Mouse (Mus musculus) heart, adult 2 months (tissue): Measurements from ENCODE around the gene Atg16l2. TPM values are rescaled to one million over a fixed set of nuclear protein-coding genes. Genes with fewer than 3 reads are reported as not detected.
A peak's percentile ranks its signal among the peaks of the same experiment; 100 is the strongest.

Source experiments
- DNase-seq, 2 experiments: peaks; one replicate each; pipeline ENCODE4 v3.0.0; 2021
- H3K27ac ChIP-seq: fragments of 200-600 bp; 2 replicates; pipeline ENCODE4 v1.8.1; 2022
- H3K27me3 ChIP-seq: fragments of 200-500 bp; 2 replicates; pipeline ENCODE4 v1.6.1; 2012; ENCODE audit warnings: mild to moderate bottlenecking, low read length, inconsistent platforms, mixed read lengths; ENCODE audit not compliant: control insufficient read depth, insufficient read depth
- H3K36me3 ChIP-seq: fragments of 200-500 bp; 2 replicates; pipeline ENCODE4 v1.6.1; 2012; ENCODE audit warnings: low read length, inconsistent platforms; ENCODE audit not compliant: control insufficient read depth, insufficient read depth
- H3K4me1 ChIP-seq: fragments of 200-500 bp; 2 replicates; pipeline ENCODE4 v1.6.1; 2011; ENCODE audit warnings: low read length; ENCODE audit not compliant: control insufficient read depth, insufficient read depth
- H3K4me3 ChIP-seq: fragments of 200-600 bp; 2 replicates; pipeline ENCODE4 v1.8.1; 2022
- H3K79me2 ChIP-seq: fragments of 200-500 bp; replicated peaks from 2 replicates; pipeline ENCODE4 v1.6.1; 2012; ENCODE audit warnings: mild to moderate bottlenecking, inconsistent platforms, low read length, moderate library complexity, mixed read lengths; ENCODE audit not compliant: control insufficient read depth, insufficient read depth
- H3K9ac ChIP-seq: fragments of 200-500 bp; 2 replicates; pipeline ENCODE4 v1.6.1; 2012; ENCODE audit warnings: low read depth, mild to moderate bottlenecking, control low read depth, inconsistent platforms, low read length, mixed read lengths
- CTCF ChIP-seq: fragments of 200-600 bp; IDR thresholded peaks from 2 replicates; pipeline ENCODE4 v1.8.1; 2022; ENCODE audit warnings: antibody characterized with exemption, mild to moderate bottlenecking, moderate library complexity
- EP300 ChIP-seq: fragments of 200-500 bp; IDR thresholded peaks from 2 replicates; pipeline ENCODE4 v1.6.1; 2011; ENCODE audit warnings: low read depth, low read length, control low read depth; ENCODE audit not compliant: insufficient read depth
- POLR2A ChIP-seq: fragments of 200-500 bp; IDR thresholded peaks from 2 replicates; pipeline ENCODE4 v1.6.1; 2011; ENCODE audit warnings: mild to moderate bottlenecking, low read depth, low read length, control low read depth; ENCODE audit not compliant: insufficient read depth
- WGBS: fragments of 180-500 bp; shearing (Covaris S2); methylation state at CpG from one replicate; pipeline ENCODE4 v1.1.7; 2018; 5-methylcytosine and 5-hydroxymethylcytosine counted together
- intact Hi-C: fragments of 180-260 bp; cut with DNase I; formaldehyde crosslinking; loops from one replicate; pipeline ENCODE4 v1.15.1; 2025
- polyA plus RNA-seq: library from polyadenylated mRNA; depleted of rRNA; stranded (reverse); fragments of >200 nt; gene quantifications from 2 replicates; pipeline ENCODE4 v1.2.3, GENCODE M21; 2012
- total RNA-seq, 2 experiments: library from RNA; stranded (reverse); gene quantifications; 2 replicates each; pipeline ENCODE4 v1.2.3; 2021

Atg16l2 gene
- total and polyA plus RNA-seq, 3 experiments: 7.8 to 22.8 (median 8.9) TPM

GRCm38 (mm10) chr7:101330841-101331173, 28.8 kb upstream of the Atg16l2 start:
- Histone ChIP-seq H3K27me3 (no peaks in the 10 kb centered on the region), H3K36me3 (no peaks in the 10 kb centered on the region), H3K4me3 (no peak overlapping the region), H3K4me1 (peaks cover 3% of the 10 kb centered on the region; the same call in 1 of the 2 replicates), H3K79me2 (no peaks in the 10 kb centered on the region), H3K27ac (no peak overlapping the region), H3K9ac (no peak overlapping the region)
- DNase-seq: no peak
- intact Hi-C loops: no loop called here
- TF ChIP-seq CTCF: no peak
- no peak for TF ChIP-seq POLR2A
- no peak for TF ChIP-seq EP300
- WGBS: 82% methylated on average over 4 of the region's 4 CpGs

GRCm38 (mm10) chr7:101330074-101330840, 28.2 kb upstream of the Atg16l2 start:
- no peak for DNase-seq
- WGBS: 73% methylated on average over 10 of the region's 10 CpGs
- intact Hi-C loops: no loop called here
- Histone ChIP-seq H3K27me3 (no peaks in the 10 kb centered on the region), H3K4me3 (no peak overlapping the region), H3K27ac (no peak overlapping the region), H3K9ac (no peak overlapping the region), H3K4me1 (peaks cover 3% of the 10 kb centered on the region; the same call in 1 of the 2 replicates), H3K36me3 (no peaks in the 10 kb centered on the region), H3K79me2 (no peaks in the 10 kb centered on the region)
- TF ChIP-seq POLR2A (no peak), CTCF (no peak), EP300 (no peak)

GRCm38 (mm10) chr7:101329606-101330005, 27.6 kb upstream of the Atg16l2 start:
- H3K27ac ChIP-seq: no peak overlapping the region
- H3K4me3 ChIP-seq: no peak overlapping the region
- DNase-seq: no peak
- TF ChIP-seq CTCF (no peak), EP300 (no peak), POLR2A (no peak)
- 85% methylated on average over 4 of the region's 4 CpGs for WGBS
- intact Hi-C loops: no loop called here
- H3K36me3 ChIP-seq: no peaks in the 10 kb centered on the region
- no peak overlapping the region for H3K9ac ChIP-seq
- H3K79me2 ChIP-seq: no peaks in the 10 kb centered on the region
- peaks cover 3% of the 10 kb centered on the region; the same call in 1 of the 2 replicates for H3K4me1 ChIP-seq
- H3K27me3 ChIP-seq: no peaks in the 10 kb centered on the region

- H3K36me3 ChIP-seq: no peaks in the 10 kb centered on the region
- 44% methylated on average over 4 of the region's 4 CpGs for WGBS
- H3K27ac ChIP-seq: no peak overlapping the region
- DNase-seq: no peak
- no peak overlapping the region for H3K9ac ChIP-seq
- no peaks in the 10 kb centered on the region for H3K27me3 ChIP-seq
- intact Hi-C loops: no loop called here
- H3K79me2 ChIP-seq: no peaks in the 10 kb centered on the region
- TF ChIP-seq CTCF (0 out of 2 replicates have a peak, but pooled peaks have one; percentile 14), EP300 (no peak)
- H3K4me3 ChIP-seq: no peak overlapping the region
- H3K4me1 ChIP-seq: peaks cover 3% of the 10 kb centered on the region; the same call in 1 of the 2 replicates
These were observed 26.6 kb upstream of the Atg16l2 start for GRCm38 (mm10) chr7:101328621-101329158.

GRCm38 (mm10) chr7:101327786-101328185, 25.7 kb upstream of the Atg16l2 start:
- H3K36me3 ChIP-seq: no peaks in the 10 kb centered on the region
- no peak overlapping the region for H3K27ac ChIP-seq
- no peak overlapping the region for H3K4me3 ChIP-seq
- no peaks in the 10 kb centered on the region for H3K27me3 ChIP-seq
- peaks cover 3% of the 10 kb centered on the region; the same call in 1 of the 2 replicates for H3K4me1 ChIP-seq
- no peak for TF ChIP-seq POLR2A
- WGBS: 84% methylated on average over 2 of the region's 2 CpGs
- intact Hi-C loops: no loop called here
- no peak for DNase-seq
- H3K79me2 ChIP-seq: no peaks in the 10 kb centered on the region
- H3K9ac ChIP-seq: no peak overlapping the region

- TF ChIP-seq POLR2A (no peak), EP300 (no peak), CTCF (no peak)
- no peaks in the 10 kb centered on the region for H3K79me2 ChIP-seq
- no peaks in the 10 kb centered on the region for H3K27me3 ChIP-seq
- DNase-seq: no peak
- no peak overlapping the region for H3K9ac ChIP-seq
- 74% methylated on average over 5 of the region's 5 CpGs for WGBS
- no peak overlapping the region for H3K4me3 ChIP-seq
- intact Hi-C loops: no loop called here
- peaks cover 3% of the 10 kb centered on the region; the same call in 1 of the 2 replicates for H3K4me1 ChIP-seq
- no peaks in the 10 kb centered on the region for H3K36me3 ChIP-seq
- no peak overlapping the region for H3K27ac ChIP-seq
These were observed 25.2 kb upstream of the Atg16l2 start for GRCm38 (mm10) chr7:101327263-101327662.
